Mouse (Mus musculus): ENCODE results near the gene Timm9. TPM values are rescaled to one million over a fixed set of nuclear protein-coding genes. Genes with fewer than 3 reads are reported as not detected.

The Timm9 gene
- total RNA-seq, 1 experiment: 42.0 TPM

- no peak for TF ChIP-seq CHD2 (IDR thresholded peaks at IDR 0.05; ENCODE audit: low read depth, low read length)
- no peak for TF ChIP-seq ZNF384 (IDR thresholded peaks at IDR 0.05; ENCODE audit: low read depth, low read length)
- TF ChIP-seq HCFC1 (IDR thresholded peaks at IDR 0.05; ENCODE audit: borderline replicate concordance, insufficient read depth, low read length): no peak
- TF ChIP-seq MAFK (IDR thresholded peaks at IDR 0.05; ENCODE audit: insufficient read depth, low read depth, low read length): no peak
- no peak for TF ChIP-seq ZC3H11A (IDR thresholded peaks at IDR 0.05; ENCODE audit: borderline replicate concordance, low read depth, low read length)
- Histone ChIP-seq H3K4me3 (ENCODE audit: insufficient read depth in 1 of 2, low read depth in 1 of 2, low read length in 2 of 2, poor library complexity in 1 of 2, severe bottlenecking in 1 of 2) (no peak overlapping the region), H3K36me3 (ENCODE audit: control insufficient read depth, insufficient read depth, low read length, poor library complexity, severe bottlenecking) (peaks cover 29% of the 10 kb centered on the region), H3K9ac (ENCODE audit: insufficient read depth, low read depth, low read length, poor library complexity, severe bottlenecking) (no peak overlapping the region), H3K4me1 (ENCODE audit: control insufficient read depth in 2 of 2, insufficient read depth in 2 of 2, low read length in 2 of 2, poor library complexity in 1 of 2) (no peaks in the 10 kb centered on the region), H3K27ac (ENCODE audit: insufficient read depth, low read depth, low read length, poor library complexity, severe bottlenecking) (no peak overlapping the region), H3K9me3 (ENCODE audit: control insufficient read depth, insufficient read depth, low read depth, low read length) (no peaks in the 10 kb centered on the region)
- no peak for DNase-seq (ENCODE audit: low read depth, low spot score)
- in situ Hi-C loops (cut with MboI; ENCODE audit: low sequenced_read_pairs in 2 of 2, unreplicated experiment in 2 of 2): no loop called here
Measured at GRCm38 (mm10) chr12:71148801-71149200, 12.3 kb upstream of the Timm9 start.

DNA sequence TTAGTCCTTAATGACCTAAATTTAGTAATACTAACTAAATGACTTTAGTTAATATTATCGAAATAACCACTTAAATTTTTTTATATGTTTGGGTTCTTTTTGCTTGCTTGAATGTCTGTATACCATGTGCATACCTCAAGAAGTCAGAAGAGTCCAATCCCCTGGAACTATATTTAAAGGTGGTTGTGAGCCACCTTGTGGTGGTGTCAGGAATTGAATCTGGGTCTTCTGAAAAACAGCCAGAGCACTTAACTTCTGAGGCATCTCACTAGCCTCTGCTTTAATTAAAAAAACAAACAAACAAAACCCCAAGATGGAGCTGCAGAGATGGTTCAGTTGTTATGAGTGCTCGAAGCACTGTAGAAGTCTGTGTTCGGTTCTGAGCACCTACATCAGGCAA lies 11.2 kb upstream of the Timm9 start:
- peak; percentile 40 for DNase-seq (ENCODE audit: low read depth, low spot score)
- Histone ChIP-seq H3K4me1 (ENCODE audit: control insufficient read depth in 2 of 2, insufficient read depth in 2 of 2, low read length in 2 of 2, poor library complexity in 1 of 2) (no peaks in the 10 kb centered on the region), H3K9ac (ENCODE audit: insufficient read depth, low read depth, low read length, poor library complexity, severe bottlenecking) (no peak overlapping the region), H3K27ac (ENCODE audit: insufficient read depth, low read depth, low read length, poor library complexity, severe bottlenecking) (no peak overlapping the region), H3K4me3 (ENCODE audit: insufficient read depth in 1 of 2, low read depth in 1 of 2, low read length in 2 of 2, poor library complexity in 1 of 2, severe bottlenecking in 1 of 2) (no peak overlapping the region), H3K9me3 (ENCODE audit: control insufficient read depth, insufficient read depth, low read depth, low read length) (no peaks in the 10 kb centered on the region), H3K36me3 (ENCODE audit: control insufficient read depth, insufficient read depth, low read length, poor library complexity, severe bottlenecking) (peaks cover 30% of the 10 kb centered on the region)
- in situ Hi-C loops (cut with MboI; ENCODE audit: low sequenced_read_pairs in 2 of 2, unreplicated experiment in 2 of 2): no loop called here
- no peak for TF ChIP-seq HCFC1 (IDR thresholded peaks at IDR 0.05; ENCODE audit: borderline replicate concordance, insufficient read depth, low read length)
- no peak for TF ChIP-seq ZC3H11A (IDR thresholded peaks at IDR 0.05; ENCODE audit: borderline replicate concordance, low read depth, low read length)
- no peak for TF ChIP-seq ZNF384 (IDR thresholded peaks at IDR 0.05; ENCODE audit: low read depth, low read length)
- no peak for TF ChIP-seq CHD2 (IDR thresholded peaks at IDR 0.05; ENCODE audit: low read depth, low read length)
- no peak for TF ChIP-seq MAFK (IDR thresholded peaks at IDR 0.05; ENCODE audit: insufficient read depth, low read depth, low read length)

- TF ChIP-seq MAFK (IDR thresholded peaks at IDR 0.05; ENCODE audit: insufficient read depth, low read depth, low read length) (no peak), CHD2 (IDR thresholded peaks at IDR 0.05; ENCODE audit: low read depth, low read length) (no peak), ZNF384 (IDR thresholded peaks at IDR 0.05; ENCODE audit: low read depth, low read length) (no peak), HCFC1 (IDR thresholded peaks at IDR 0.05; ENCODE audit: borderline replicate concordance, insufficient read depth, low read length) (no peak), ZC3H11A (IDR thresholded peaks at IDR 0.05; ENCODE audit: borderline replicate concordance, low read depth, low read length) (no peak)
- Histone ChIP-seq H3K4me3 (ENCODE audit: insufficient read depth in 1 of 2, low read depth in 1 of 2, low read length in 2 of 2, poor library complexity in 1 of 2, severe bottlenecking in 1 of 2) (no peak overlapping the region), H3K4me1 (ENCODE audit: control insufficient read depth in 2 of 2, insufficient read depth in 2 of 2, low read length in 2 of 2, poor library complexity in 1 of 2) (peaks cover 0 to 3% of the 10 kb centered on the region in 2 experiments; a peak in 1 of 4 replicates), H3K9ac (ENCODE audit: insufficient read depth, low read depth, low read length, poor library complexity, severe bottlenecking) (no peak overlapping the region), H3K36me3 (ENCODE audit: control insufficient read depth, insufficient read depth, low read length, poor library complexity, severe bottlenecking) (peaks cover 18% of the 10 kb centered on the region), H3K27ac (ENCODE audit: insufficient read depth, low read depth, low read length, poor library complexity, severe bottlenecking) (no peak overlapping the region), H3K9me3 (ENCODE audit: control insufficient read depth, insufficient read depth, low read depth, low read length) (no peaks in the 10 kb centered on the region)
- in situ Hi-C loops (cut with MboI; ENCODE audit: low sequenced_read_pairs in 2 of 2, unreplicated experiment in 2 of 2): no loop called here
- no peak for DNase-seq (ENCODE audit: low read depth, low spot score)
Measured at GRCm38 (mm10) chr12:71141189-71141588, 4.7 kb upstream of the Timm9 start.

- peaks cover 16% of the 10 kb centered on the region for H3K36me3 ChIP-seq (ENCODE audit: control insufficient read depth, insufficient read depth, low read length, poor library complexity, severe bottlenecking)
Measured at GRCm38 (mm10) chr12:71139258-71139828, 2.9 kb upstream of the Timm9 start.

More at GRCm38 (mm10) chr12:71139258-71139828, 2.9 kb upstream of the Timm9 start:
- no peak overlapping the region for H3K4me3 ChIP-seq (ENCODE audit: insufficient read depth in 1 of 2, low read depth in 1 of 2, low read length in 2 of 2, poor library complexity in 1 of 2, severe bottlenecking in 1 of 2)
- TF ChIP-seq ZC3H11A (IDR thresholded peaks at IDR 0.05; ENCODE audit: borderline replicate concordance, low read depth, low read length): no peak
- TF ChIP-seq CHD2 (IDR thresholded peaks at IDR 0.05; ENCODE audit: low read depth, low read length): no peak
- no peak for TF ChIP-seq MAFK (IDR thresholded peaks at IDR 0.05; ENCODE audit: insufficient read depth, low read depth, low read length)
- peak; percentile 89 for TF ChIP-seq ZNF384 (IDR thresholded peaks at IDR 0.05; ENCODE audit: low read depth, low read length)
- no peak for DNase-seq (ENCODE audit: low read depth, low spot score)
- no peak overlapping the region for H3K9ac ChIP-seq (ENCODE audit: insufficient read depth, low read depth, low read length, poor library complexity, severe bottlenecking)
- H3K4me1 ChIP-seq (ENCODE audit: control insufficient read depth in 2 of 2, insufficient read depth in 2 of 2, low read length in 2 of 2, poor library complexity in 1 of 2): peaks cover 0 to 3% of the 10 kb centered on the region in 2 experiments; a peak in 1 of 4 replicates
- in situ Hi-C loops (cut with MboI; ENCODE audit: low sequenced_read_pairs in 2 of 2, unreplicated experiment in 2 of 2): no loop called here
- no peaks in the 10 kb centered on the region for H3K9me3 ChIP-seq (ENCODE audit: control insufficient read depth, insufficient read depth, low read depth, low read length)
- no peak overlapping the region for H3K27ac ChIP-seq (ENCODE audit: insufficient read depth, low read depth, low read length, poor library complexity, severe bottlenecking)
